Mouse (Mus musculus) ES-E14 (cell line): Measurements from ENCODE around the gene Zfp507.

Source experiments
- CHD2 ChIP-seq: IDR thresholded peaks from 2 replicates; pipeline ENCODE4 v1.6.1; 2014; ENCODE audit warnings: mild to moderate bottlenecking, low read depth, low read length, inconsistent platforms
- HCFC1 ChIP-seq: IDR thresholded peaks from 2 replicates; pipeline ENCODE4 v1.6.1; 2012; ENCODE audit warnings: low read length, inconsistent platforms, borderline replicate concordance; ENCODE audit not compliant: insufficient read depth
- MAFK ChIP-seq: IDR thresholded peaks from 2 replicates; pipeline ENCODE4 v1.6.1; 2014; ENCODE audit warnings: mild to moderate bottlenecking, low read depth, low read length, inconsistent platforms; ENCODE audit not compliant: insufficient read depth
- ZC3H11A ChIP-seq: IDR thresholded peaks from 2 replicates; pipeline ENCODE4 v1.6.1; 2012; ENCODE audit warnings: low read depth, mild to moderate bottlenecking, inconsistent platforms, low read length, borderline replicate concordance
- ZNF384 ChIP-seq: IDR thresholded peaks from 2 replicates; pipeline ENCODE4 v1.6.1; 2012; ENCODE audit warnings: low read depth, low read length, inconsistent platforms

DNA sequence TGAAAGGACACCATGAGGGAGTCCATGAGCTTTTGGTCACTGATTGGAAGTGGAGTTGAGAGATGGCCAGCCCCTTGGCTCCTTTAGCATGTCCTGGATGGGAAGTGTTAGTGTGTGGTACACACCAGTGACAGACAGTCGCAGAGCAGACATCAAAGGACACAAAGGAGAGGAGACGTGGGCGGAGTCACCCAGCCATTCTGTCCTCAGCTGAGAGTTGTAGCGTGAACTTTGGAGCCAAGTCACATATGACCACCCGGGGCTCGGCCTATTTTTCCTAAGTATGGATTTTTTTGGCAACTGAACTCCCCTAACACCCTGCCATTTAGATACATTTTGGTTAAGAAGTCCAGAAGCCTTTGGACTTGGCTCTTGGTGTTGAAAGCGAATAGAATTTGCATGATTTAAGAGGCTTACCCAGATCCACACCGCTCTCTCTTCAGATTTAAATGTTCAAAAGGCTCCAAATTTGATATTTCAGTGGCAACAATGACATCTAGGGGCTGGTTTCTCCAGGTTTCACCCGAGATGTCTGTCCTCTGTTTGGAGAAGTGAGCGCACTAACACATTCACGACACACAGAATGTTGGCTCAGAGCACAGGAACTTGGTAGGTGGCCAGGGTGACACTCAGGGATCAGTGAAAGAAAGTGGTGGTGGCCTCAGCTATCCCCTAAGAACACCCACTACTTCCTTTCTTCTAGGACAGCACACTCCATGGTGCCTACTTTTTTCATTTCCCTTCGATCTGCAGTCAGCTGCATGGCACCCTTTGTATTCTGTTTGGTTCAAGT lies 12.2 kb upstream of the Zfp507 start:
- TF ChIP-seq CHD2: no peak
- TF ChIP-seq ZC3H11A: no peak
- no peak for TF ChIP-seq ZNF384
- TF ChIP-seq HCFC1: no peak
- TF ChIP-seq MAFK: no peak
